Mouse (Mus musculus) c-Kit-positive CD71-negative TER-119-negative erythroid progenitor cells, embryonic 14.5 days (primary cell): ENCODE data around the gene Tbc1d4.

Experiments used
- DNase-seq: peaks from one replicate; pipeline ENCODE4 v3.0.0-alpha.2; 2013; ENCODE audit warnings: low read depth

The Tbc1d4 gene

GRCm38 (mm10) chr14:101501868-101502267 lies 107.1 kb downstream of the Tbc1d4 start:
- DNase-seq = no peak

- DNase-seq = no peak
These were observed 107.5 kb downstream of the Tbc1d4 start for GRCm38 (mm10) chr14:101501452-101501851.

GRCm38 (mm10) chr14:101500826-101501225 lies 108.2 kb downstream of the Tbc1d4 start:
- DNase-seq = no peak

DNA sequence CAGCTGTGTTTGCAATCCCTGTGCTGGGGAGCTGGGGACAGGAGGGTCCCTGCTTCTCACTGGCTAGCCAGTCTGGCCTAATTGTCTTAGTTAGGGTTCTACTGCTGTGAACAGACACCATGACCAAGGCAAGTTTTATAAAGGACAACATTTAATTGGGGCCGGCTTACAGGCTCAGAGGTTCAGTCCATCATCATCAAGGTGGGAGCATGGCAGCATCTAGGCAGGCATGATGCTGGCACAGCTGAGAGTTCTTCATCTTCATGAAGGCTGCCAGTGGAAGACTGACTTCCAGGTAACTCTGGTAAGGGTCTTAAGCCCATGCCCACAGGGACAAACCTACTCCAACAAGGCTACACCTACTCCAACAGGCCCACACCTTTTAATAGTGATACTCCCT lies 109.2 kb downstream of the Tbc1d4 start:
- DNase-seq = no peak

DNA sequence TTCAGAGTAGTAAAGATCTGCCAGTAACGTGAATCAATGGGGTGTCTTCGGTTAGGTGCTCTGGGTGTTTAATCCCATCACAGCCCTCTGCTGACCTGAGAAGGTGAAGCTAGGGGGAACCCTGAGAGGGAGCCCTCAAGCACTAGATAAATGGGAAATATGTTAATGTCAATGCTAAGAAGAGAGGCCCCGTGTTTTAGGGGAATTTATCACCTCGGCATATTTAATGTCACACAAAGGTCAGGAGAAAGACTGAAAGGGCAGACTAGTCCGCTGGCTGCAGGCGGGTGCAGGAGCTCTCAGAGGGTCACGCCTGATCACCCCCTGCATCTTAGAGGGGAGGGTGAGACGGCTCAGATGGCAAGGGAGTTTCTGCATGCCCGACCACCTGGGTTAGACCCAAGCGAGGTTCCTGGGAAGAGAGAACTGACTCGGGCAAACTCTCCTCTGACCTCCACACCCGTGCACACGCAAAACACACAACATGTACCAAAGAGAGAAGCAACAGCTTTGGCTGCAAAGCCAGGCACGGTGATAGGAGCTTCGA lies 120.7 kb downstream of the Tbc1d4 start:
- no peak for DNase-seq

DNA sequence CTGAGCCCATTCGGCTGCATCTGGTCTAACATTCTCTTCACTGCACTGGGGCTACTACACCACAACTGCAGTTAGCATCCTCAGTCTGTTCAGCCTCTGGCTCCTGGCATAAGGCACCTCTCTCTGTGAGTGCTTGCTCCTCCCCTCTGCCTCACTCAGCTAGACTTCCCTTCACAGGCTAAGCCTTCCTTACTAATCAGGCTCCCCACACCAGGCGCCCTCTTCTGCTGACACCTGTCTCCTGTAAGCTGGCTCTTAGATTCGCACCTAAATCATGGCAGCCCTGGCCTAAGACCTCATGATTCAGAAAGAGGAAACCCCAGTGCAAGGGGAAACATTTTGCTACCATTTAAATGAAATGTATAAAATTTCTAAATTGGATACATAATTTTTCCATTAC lies 122.4 kb downstream of the Tbc1d4 start:
- DNase-seq = no peak

DNA sequence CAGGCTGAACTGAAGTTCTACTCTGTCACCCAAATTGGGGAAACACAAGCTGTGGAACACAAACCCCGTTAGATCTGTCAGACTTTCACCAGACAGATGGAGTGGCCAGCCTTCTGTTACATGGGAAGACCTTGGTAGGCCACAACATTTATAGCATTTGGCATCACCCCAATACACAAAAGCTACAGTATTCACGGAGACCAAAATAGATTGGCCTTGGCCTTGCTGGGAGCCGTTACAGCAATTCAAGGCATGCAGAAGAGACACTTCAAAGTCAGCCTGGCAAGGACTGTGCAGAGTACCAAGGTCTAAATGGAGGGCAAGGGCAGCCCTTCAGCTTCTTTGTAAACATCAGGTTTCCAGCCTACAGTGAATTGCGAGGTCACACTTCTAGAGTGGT lies 125.8 kb downstream of the Tbc1d4 start:
- no peak for DNase-seq

GRCm38 (mm10) chr14:101482270-101482669 lies 126.7 kb downstream of the Tbc1d4 start:
- no peak for DNase-seq

DNA sequence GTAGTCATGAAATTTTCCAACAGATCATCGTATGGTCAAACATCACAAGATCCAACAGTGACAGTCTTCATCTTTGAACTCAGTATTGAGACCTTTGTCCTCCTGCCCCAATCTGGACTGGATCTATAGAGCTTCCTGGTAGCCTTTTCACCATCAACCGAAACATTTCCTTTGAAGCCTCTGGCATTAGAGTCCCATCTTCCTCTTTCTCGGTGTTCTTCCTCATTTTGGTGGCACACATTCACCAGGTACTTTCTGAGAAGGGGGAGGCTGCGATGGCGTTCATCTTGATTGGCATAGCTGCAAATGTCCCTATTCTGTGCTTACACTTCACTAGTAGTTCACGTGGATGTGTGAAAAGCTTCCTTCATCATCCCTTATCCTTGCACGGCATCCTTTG lies 127.8 kb downstream of the Tbc1d4 start:
- DNase-seq = no peak

DNA sequence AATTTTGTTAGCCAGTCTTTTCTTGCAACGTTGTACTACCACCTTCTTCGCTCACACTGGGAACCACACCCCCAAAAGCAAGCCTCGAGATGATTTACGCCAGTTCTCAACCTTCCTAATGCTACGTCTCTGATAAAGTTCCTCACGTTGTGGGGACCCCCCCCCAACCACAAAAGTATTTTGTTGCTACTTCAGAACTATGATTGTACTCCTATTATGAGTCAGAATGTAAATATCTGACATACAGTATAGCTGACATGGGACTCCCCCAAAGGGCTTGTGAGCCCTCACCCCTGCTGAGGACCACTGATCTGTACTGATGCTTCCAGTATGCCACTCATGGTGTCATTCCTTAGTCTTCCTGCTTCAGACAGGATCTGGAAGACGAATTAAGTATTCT lies 128.4 kb downstream of the Tbc1d4 start:
- no peak for DNase-seq

DNA sequence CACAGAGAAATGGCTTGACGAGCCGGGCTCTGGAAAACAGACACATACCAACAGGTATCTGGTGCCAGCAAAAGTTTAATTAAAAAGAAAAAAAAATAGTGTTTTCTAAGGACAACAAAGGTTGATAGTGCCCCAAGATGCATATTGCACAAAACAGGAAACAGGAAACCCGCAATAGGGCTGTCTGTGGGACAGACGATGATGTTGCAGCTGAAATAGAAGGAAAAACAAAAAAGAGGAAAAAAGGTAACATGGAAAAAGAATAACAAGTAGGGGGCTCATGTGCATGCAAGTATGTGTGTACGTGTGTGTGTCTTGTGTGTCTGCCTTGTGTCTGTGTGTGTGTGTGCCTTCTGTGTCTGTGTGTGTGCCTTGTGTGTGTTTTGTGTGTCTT lies 131.2 kb downstream of the Tbc1d4 start:
- no peak for DNase-seq

DNA sequence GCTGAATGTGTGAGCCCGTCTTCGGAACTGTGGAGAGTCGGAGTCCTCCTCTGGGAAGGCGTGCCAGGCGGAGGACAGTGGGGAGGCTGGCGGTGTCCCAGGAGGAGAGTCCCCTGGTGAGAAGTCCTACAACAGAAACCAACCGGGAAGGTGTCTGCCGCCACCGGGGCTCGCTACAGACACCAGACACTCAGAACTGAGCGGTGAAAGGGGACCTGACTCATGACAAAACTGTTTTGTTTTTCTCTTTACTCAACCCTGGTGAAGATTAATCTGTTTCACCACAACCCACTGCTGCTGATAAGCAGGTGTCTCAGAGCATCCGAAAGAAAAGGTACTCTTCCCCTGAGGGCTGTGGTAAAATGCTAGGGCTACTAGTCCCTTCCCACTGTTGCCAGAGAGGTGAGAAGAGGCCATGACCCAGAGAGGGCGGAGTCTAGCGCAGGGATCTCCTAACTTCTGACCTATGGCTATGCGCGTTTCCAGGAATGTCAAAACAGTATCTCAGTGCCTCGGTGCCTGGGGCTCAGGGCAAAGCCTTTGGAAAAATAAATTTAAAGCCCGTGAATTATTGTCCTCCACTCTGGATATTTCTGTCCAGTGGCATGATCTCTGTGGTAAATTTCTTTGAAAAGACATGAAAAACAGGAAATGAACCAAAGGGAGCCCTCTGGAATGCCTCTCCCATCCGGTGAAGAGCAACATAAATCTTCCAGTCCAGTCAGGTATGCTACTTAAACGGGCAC lies 131.7 kb downstream of the Tbc1d4 start:
- DNase-seq = no peak

DNA sequence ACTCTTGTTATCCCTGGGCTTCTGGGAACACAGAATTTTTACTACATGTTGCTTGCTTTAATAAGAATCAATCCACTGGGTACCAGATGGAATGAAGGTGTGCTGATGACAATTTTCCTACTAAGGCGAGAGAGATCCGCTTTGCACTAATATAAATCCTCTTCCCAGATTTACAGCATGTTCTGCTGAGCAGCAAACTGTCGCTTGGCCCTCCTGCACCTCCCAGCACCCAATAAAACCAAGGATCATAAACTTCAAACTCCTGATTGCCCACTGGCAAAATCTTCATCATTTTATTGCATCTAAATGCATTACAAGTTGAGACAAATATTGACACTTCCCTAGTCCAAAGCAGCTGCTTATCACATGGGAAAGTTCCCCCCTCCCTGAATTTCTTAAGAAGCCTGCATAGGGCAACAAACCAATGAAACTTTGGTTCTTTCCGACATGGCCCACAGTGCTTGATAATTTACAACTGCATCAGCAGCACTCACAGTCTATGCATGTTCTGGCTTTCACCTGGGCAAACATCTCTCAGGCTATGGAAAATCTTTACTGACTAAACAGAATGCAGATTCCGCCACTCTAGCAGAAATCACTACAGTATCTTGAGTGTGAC lies 139.4 kb downstream of the Tbc1d4 start:
- DNase-seq = no peak

DNA sequence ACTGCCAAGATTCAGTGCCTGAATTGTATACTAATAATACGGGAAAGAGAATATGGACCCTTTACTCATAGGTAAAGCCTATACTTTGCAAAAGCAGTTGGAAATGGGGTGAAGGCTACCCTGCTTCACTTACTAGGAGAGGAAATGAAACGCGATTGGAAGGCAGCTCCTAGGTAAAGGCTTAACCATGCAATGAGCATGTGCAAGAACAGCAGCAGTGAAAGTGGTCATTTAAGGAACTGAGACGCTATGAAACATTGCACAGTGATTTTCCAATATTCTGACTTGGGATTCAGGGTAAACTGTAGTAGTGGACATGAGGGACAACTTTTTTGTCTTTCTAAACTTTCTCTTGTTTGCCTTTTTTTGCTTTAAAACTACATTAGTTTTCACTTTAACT lies 140.8 kb downstream of the Tbc1d4 start:
- no peak for DNase-seq

DNA sequence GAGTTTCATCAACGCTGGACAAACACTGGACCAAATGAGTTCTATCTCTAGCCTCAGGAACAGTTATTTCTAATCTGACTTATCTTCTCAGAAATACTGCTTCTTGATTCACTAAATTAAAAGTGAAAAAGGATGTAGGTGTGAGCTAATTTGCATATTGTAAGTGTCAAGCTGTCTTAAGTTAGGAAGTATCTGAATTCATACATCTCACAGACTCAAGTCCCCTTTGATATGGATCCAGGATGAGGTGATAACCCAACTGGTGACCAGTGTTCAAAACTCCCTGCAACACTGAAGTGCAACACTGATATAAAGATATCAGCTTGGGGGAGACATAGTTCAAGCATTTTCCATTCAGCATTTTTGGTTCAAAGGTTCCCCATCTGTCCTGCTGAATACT lies 141.5 kb downstream of the Tbc1d4 start:
- no peak for DNase-seq

GRCm38 (mm10) chr14:101466521-101466920 lies 142.5 kb downstream of the Tbc1d4 start:
- no peak for DNase-seq

DNA sequence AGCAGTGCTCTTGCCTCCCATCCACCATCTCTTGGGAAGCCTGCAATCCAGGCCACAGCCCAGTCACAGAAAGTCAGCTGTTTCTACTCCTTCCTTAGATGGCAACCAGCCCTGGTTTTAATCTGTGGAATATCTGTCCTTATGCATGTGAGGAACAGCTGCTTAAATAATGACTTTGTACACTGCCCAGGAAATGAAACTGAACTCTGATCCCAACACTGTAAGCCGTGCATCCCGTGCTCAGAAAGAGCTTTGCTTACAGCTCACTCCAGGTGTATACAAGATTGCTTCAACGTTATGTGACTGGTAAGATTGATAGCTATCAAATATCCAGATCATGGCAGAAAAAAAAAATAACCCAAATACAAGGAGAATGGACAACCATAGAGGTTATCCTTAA lies 143.1 kb downstream of the Tbc1d4 start:
- no peak for DNase-seq

- no peak for DNase-seq
These were observed 148.2 kb downstream of the Tbc1d4 start for GRCm38 (mm10) chr14:101460768-101461167.

GRCm38 (mm10) chr14:101452915-101453314 lies 156.1 kb downstream of the Tbc1d4 start:
- DNase-seq = no peak

DNA sequence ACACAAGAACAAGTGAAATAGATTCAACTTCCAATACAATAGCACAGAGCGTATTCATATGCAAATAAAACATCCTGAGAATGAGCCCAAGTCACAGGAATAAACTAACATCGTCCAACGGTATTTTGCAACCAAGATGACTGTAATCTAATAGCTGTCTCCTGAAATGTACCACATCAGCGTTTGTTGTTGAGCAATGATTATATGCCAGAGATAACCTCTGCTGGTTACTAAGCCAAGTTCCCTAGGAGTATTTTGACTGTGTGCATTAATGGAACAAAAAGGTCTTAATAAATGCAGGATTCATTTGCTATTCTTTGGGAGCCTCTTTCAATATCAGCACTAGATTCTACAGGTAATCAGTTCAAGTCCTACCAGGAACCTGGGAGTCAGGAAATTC lies 161.1 kb downstream of the Tbc1d4 start:
- DNase-seq = no peak

GRCm38 (mm10) chr14:101445205-101445604 lies 163.8 kb downstream of the Tbc1d4 start:
- DNase-seq = no peak

DNA sequence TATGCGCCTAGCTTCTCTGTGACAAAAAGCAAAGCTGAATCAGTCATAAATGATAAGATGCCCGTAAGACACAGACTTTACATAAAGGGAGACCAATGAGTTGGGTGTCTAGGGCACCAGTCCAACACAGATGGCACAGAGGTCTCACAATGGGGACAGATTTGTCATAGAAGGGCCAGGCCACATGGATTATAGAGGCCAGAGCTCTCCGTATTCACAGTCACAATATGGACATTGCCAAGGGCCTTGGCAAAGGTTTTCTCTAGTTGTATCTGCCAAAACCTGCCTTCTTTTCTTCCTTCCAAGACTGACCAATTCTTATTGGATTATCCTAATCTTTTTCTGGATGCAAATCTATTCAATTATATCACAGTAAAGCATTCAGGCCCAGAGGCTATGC lies 171.1 kb downstream of the Tbc1d4 start:
- no peak for DNase-seq

DNA sequence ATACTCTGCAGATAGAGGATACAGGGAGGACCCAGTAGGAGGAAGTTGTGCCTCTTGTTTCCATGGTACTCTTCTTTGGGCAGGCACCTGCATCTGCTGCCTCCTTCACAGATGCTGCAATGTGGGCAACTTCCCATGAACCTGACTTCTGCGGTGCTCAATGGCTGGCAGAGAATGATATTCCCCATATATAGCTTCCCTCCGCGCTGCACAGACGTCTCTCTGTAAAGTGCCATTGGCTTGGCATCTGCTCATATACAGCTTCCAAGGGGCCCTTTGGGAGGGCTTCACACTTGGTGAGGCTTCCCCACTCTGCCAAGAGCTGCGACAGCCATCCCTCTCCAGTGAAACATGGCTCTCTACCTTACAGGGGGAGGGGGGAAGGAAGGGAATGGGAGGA lies 178.5 kb downstream of the Tbc1d4 start:
- DNase-seq = no peak
